Mouse (Mus musculus) midbrain, embryonic 14.5 days (tissue): Measurements from ENCODE around the gene Slc45a1. TPM values are rescaled to one million over a fixed set of nuclear protein-coding genes. Genes with fewer than 3 reads are reported as not detected.
"Not testable (repeated sequence)": the region's sequence is repeated elsewhere in the genome, so short reads cannot be mapped to it uniquely, and the experiment has no call there.

ENCODE experiments used
- ATAC-seq: fragments of 200-750 bp; cut with Nextera tagmentation; 2 replicates; pipeline ENCODE4 v1.8.0; 2017; ENCODE audit warnings: moderate number of reproducible peaks, moderate library complexity; ENCODE audit not compliant: low FRiP score, low TSS enrichment
- DNase-seq: peaks from one replicate; pipeline ENCODE4 v3.0.0-alpha.2; 2015
- H3K27ac ChIP-seq: fragments of 300-500 bp; sonication (generic); replicated peaks from 2 replicates; pipeline ENCODE4 v1.5.1; 2014; ENCODE audit warnings: mild to moderate bottlenecking, low read depth, low read length, moderate library complexity
- H3K27me3 ChIP-seq: fragments of 300-500 bp; sonication (generic); 2 replicates; pipeline ENCODE4 v1.6.1; 2014; ENCODE audit warnings: low read length, control low read depth, mixed read lengths; ENCODE audit not compliant: control insufficient read depth, insufficient read depth
- H3K36me3 ChIP-seq: fragments of 300-500 bp; sonication (generic); 2 replicates; pipeline ENCODE4 v1.6.1; 2014; ENCODE audit warnings: low read length, control low read depth; ENCODE audit not compliant: control insufficient read depth, insufficient read depth
- H3K4me1 ChIP-seq: fragments of 300-500 bp; sonication (generic); 2 replicates; pipeline ENCODE4 v1.6.1; 2014; ENCODE audit warnings: mild to moderate bottlenecking, antibody characterized with exemption, low read length, control low read depth; ENCODE audit not compliant: control insufficient read depth, insufficient read depth
- H3K4me2 ChIP-seq: fragments of 300-500 bp; sonication (generic); 2 replicates; pipeline ENCODE4 v1.6.1; 2014; ENCODE audit warnings: mild to moderate bottlenecking, low read length, moderate library complexity
- H3K4me3 ChIP-seq: fragments of 300-500 bp; sonication (generic); replicated peaks from 2 replicates; pipeline ENCODE4 v1.5.1; 2014; ENCODE audit warnings: low read depth, low read length
- H3K9ac ChIP-seq: fragments of 300-500 bp; sonication (generic); replicated peaks from 2 replicates; pipeline ENCODE4 v1.6.1; 2014; ENCODE audit warnings: mild to moderate bottlenecking, low read length, moderate library complexity
- H3K9me3 ChIP-seq: fragments of 300-500 bp; sonication (generic); 2 replicates; pipeline ENCODE4 v1.6.1; 2016; ENCODE audit warnings: low read length, control low read depth, mixed read lengths; ENCODE audit not compliant: control insufficient read depth
- WGBS: fragments of 180-500 bp; shearing (Covaris S2); extraction: QIAGEN DNeasy Blood & Tissue Kit; methylation state at CpG from one replicate; pipeline ENCODE4 v1.1.7; 2014; 5-methylcytosine and 5-hydroxymethylcytosine counted together
- polyA plus RNA-seq: library from polyadenylated mRNA; unstranded; fragments of >200 nt; fragmentation: Nextera tagmentation; extraction: Ambion mirVana; gene quantifications from 2 replicates; pipeline ENCODE4 v1.2.1, GENCODE M21; 2014

The Slc45a1 gene
- polyA plus RNA-seq, 1 experiment from 2014 or later = 28.0 TPM

DNA sequence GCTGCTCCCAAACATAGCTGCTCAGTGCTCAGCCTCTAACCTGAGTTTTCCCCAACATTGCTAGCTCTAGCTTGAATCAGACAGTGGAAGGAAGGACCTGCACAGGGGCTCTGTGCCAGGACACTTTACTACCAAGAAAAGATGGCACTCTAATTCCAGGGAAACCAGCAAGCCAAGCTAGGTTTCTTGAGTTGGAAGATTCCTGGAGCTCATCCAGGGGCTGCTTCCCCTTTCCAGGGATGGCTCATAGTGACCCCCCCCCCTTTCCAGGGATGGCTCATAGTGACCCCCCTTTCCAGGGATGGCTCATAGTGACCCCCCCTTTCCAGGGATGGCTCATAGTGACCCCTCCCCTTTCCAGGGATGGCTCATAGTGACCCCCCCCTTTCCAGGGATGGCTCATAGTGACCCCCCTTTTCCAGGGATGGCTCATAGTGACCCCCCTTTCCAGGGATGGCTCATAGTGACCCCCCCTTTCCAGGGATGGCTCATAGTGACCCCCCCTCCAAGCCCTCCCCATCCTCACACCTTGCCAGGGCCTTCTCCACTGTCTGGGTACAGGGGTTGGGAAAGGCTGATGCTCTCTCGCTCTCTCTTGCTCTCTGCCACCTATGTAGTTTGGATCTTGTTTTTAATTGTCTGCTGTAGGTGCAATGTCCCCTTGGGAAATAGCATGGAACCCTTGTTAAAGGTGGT, 48.5 kb downstream of the Slc45a1 start:
- Histone ChIP-seq H3K27me3 (no peaks in the 10 kb centered on the region), H3K9me3 (no peaks in the 10 kb centered on the region), H3K27ac (0 out of 2 replicates have a peak overlapping the region, but pooled peaks have one; percentile 8), H3K36me3 (no peaks in the 10 kb centered on the region), H3K4me2 (no peak overlapping the region), H3K4me3 (no peak overlapping the region), H3K9ac (no peak overlapping the region), H3K4me1 (peaks cover 36% of the 10 kb centered on the region)
- 95% methylated on average over 1 of the region's 1 CpGs for WGBS
- DNase-seq (no peak), ATAC-seq (no peak)

DNA sequence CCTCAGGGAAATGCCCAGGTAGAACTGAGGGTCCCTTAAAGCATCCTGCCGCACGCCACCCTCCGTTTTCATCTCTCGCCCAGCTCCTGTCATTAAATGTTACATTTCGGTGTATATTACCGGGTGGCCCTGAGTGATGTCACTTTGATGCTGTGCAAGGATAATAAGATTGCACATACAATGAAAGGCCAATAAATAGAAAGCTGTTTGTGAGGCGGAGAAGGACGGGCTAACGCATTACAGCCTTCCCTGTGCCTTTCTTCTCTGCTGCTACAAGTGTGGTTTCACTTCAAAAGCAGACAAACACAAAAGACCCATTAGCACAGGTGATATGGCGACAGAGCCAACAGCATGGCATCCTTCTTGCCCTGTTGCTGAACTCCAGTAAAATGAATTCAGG, 50.5 kb downstream of the Slc45a1 start:
- Histone ChIP-seq H3K4me2 (no peak overlapping the region; the same call in 1 of the 2 replicates), H3K9me3 (no peaks in the 10 kb centered on the region), H3K36me3 (no peaks in the 10 kb centered on the region), H3K27ac (peak overlapping the region; percentile 67), H3K27me3 (no peaks in the 10 kb centered on the region), H3K4me3 (no peak overlapping the region), H3K4me1 (peaks cover 22% of the 10 kb centered on the region), H3K9ac (no peak overlapping the region)
- 62% methylated on average over 10 of the region's 10 CpGs for WGBS
- peak; percentile 36 for DNase-seq
- ATAC-seq = no peak

DNA sequence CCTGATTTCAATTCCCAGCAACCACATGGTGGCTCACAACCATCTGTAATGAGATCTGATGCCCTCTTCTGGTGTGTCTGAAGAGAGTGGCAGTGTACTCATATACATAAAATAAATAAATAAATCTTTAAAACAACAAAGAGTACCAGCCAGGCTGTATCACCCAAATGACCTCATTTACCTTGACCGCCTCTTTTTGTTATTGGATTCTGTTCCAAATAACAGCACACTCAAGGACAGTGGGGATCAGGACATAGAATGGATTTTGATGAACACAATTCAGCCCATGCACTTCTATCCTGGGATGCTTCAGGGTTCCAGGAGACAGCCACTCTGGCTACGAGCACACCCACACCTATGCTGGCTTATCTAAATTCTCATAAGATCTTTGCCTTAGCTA, 51.5 kb downstream of the Slc45a1 start:
- Histone ChIP-seq H3K27ac (peak overlapping the region; percentile 49; the same call in 1 of the 2 replicates), H3K4me1 (peaks cover 12% of the 10 kb centered on the region)
- not testable (repeated sequence) for ATAC-seq, H3K27me3 ChIP-seq, DNase-seq, H3K9me3 ChIP-seq, H3K4me2 ChIP-seq, H3K9ac ChIP-seq, H3K4me3 ChIP-seq, H3K36me3 ChIP-seq
- 91% methylated on average over 2 of the region's 2 CpGs for WGBS

DNA sequence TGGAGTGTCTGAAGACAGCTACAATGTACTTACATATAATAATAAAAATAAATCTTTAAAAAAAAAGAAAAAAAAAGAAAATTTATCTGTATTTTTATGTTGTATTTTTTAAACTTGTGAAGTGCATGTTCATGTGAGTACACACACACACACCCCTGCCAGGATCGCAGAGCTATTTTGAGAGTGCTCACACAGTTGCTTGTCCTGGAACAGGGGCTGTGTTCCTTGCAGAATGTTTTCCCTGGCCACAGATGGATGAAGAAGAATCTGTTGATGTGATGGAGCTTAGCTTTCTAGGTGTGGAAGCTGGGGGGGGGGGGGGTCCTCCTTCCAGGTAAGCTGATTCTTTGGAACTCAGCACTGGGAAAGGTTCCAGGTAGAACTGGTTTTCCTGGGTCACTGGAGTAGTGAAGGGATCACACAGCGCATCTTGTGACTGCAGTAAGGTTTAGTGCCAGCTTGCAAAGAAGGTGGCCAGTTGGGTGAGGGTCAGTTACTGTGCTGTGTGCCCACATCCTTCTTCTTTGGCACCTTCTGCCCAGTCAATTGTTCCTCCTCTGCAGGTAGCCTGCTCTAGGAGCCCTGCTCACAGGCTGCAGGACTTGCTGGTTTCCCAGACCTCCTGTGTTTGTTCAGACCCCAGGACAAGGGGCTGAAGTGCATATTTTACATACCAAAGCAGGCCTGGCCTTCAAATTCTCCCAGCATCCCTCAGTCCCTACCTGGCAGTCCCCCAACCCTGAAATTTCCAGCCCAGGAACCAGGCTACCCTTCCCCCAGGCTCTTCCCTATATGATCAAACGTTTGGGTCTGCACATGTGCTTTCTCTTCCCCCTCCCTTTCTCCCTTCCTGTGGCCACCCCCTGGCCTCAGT, 52.6 kb downstream of the Slc45a1 start:
- H3K4me1 ChIP-seq = peaks cover 6% of the 10 kb centered on the region
- H3K4me2 ChIP-seq = no peak overlapping the region
- no peaks in the 10 kb centered on the region for H3K9me3 ChIP-seq
- H3K27ac ChIP-seq = peak overlapping the region; percentile 26
- DNase-seq (no peak), ATAC-seq (no peak)
- H3K36me3 ChIP-seq = no peaks in the 10 kb centered on the region
- no peaks in the 10 kb centered on the region for H3K27me3 ChIP-seq
- no peak overlapping the region for H3K9ac ChIP-seq
- no peak overlapping the region for H3K4me3 ChIP-seq
- 72% methylated on average over 3 of the region's 3 CpGs for WGBS

DNA sequence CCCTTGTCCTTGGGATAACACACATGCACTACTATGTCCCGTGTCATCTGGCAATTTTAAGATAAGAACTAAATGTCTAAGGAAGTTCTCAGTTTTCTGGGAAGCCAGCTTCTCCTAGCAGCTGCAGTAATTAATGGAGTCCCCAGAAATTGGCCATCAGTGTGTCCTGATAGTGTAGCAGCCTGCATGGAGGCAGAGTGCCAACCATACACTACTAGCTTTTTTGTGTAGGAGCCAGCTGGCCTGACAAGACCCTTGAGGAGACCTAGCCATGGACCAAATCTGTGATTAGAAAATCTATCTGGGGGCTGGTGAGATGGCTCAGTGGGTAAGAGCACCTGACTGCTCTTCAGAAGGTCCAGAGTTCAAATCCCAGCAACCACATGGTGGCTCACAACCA, 53.3 kb downstream of the Slc45a1 start:
- Histone ChIP-seq H3K36me3 (no peaks in the 10 kb centered on the region), H3K4me3 (no peak overlapping the region), H3K4me2 (no peak overlapping the region), H3K9ac (no peak overlapping the region), H3K9me3 (no peaks in the 10 kb centered on the region), H3K27ac (no peak overlapping the region), H3K4me1 (peaks cover under 1% of the 10 kb centered on the region; the same call in 1 of the 2 replicates), H3K27me3 (no peaks in the 10 kb centered on the region)
- ATAC-seq (no peak), DNase-seq (no peak)
- WGBS = 80% methylated on average over 1 of the region's 1 CpGs

DNA sequence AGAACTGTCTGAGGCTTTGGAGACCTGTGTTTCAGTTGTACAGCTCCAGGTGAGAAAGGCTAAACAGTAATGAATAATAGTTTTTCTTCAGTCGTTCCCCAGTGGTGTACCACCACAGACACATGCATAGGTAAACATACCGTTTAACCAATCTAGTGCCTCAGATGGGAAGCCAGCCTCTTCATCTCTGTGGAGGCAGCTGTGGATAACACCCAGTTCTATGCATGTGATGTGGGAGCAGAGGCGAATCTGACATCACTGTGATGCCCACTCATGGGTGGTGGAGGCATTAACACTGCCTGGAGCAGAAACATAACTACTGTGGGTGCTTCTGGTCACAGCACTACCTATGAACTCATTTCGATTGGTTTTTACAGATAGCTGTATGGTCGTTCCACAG, 56.0 kb downstream of the Slc45a1 start:
- no peaks in the 10 kb centered on the region for H3K36me3 ChIP-seq
- no peak overlapping the region for H3K4me3 ChIP-seq
- H3K9me3 ChIP-seq = no peaks in the 10 kb centered on the region
- ATAC-seq (no peak), DNase-seq (no peak)
- 0 out of 2 replicates have a peak, but pooled peaks cover 5% of the 10 kb centered on the region for H3K4me1 ChIP-seq
- no peak overlapping the region for H3K9ac ChIP-seq
- 92% methylated on average over 5 of the region's 5 CpGs for WGBS
- no peak overlapping the region for H3K4me2 ChIP-seq
- no peaks in the 10 kb centered on the region for H3K27me3 ChIP-seq
- H3K27ac ChIP-seq = no peak overlapping the region

DNA sequence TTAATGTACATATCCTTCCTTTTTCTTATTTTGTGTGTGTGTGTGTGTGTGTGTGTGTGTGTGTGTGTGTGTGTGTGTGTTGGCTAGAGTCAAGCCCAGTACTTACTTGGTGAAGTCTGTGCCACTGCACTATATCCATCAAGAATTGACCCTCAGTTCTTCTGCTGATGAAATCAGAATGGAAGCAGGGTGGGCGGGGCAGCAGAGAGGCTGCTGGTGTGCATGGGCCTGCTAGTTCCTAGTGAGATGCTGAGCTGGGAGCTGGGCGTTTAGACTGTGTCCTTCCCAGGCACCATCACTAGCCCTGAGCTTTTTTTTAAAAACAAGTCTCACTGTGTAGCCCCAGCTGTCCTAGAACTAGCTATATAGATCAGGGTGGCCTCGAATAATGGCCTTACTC, 56.9 kb downstream of the Slc45a1 start:
- H3K9me3 ChIP-seq = no peaks in the 10 kb centered on the region
- ATAC-seq = no peak
- H3K9ac ChIP-seq = no peak overlapping the region
- no peak overlapping the region for H3K4me2 ChIP-seq
- DNase-seq = no peak
- H3K4me3 ChIP-seq = no peak overlapping the region
- peaks cover 11% of the 10 kb centered on the region; the same call in 1 of the 2 replicates for H3K4me1 ChIP-seq
- no peak overlapping the region for H3K27ac ChIP-seq
- H3K36me3 ChIP-seq = no peaks in the 10 kb centered on the region
- 79% methylated on average over 3 of the region's 3 CpGs for WGBS
- no peaks in the 10 kb centered on the region for H3K27me3 ChIP-seq

DNA sequence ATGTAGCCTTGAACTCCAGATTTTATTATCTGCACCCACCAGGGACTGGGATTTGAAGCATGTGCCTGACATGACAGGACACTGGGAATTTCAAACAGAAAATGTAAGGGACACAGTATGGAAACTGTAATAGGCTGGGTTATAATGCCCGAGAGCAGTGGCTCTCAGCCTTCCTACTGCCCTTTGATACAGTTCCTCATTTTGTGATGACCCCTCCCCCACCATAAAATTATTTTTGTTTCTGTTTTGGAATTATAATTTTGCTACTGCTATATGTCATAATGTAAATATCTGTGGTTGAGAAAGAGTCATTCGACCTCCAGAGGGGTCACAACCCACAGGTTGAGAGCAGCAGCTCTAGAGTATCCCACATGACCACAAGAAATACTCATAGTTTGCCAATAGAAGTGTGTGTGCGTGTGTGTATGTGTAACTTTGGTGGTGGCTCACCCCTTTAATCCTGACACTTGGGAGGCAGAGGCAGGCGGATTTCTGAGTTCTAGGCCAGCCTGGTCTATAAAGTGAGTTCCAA, 57.6 kb downstream of the Slc45a1 start:
- ATAC-seq = no peak
- Histone ChIP-seq H3K4me2 (no peak overlapping the region), H3K4me1 (peaks cover 11% of the 10 kb centered on the region; the same call in 1 of the 2 replicates), H3K27ac (no peak overlapping the region), H3K27me3 (no peaks in the 10 kb centered on the region), H3K4me3 (no peak overlapping the region), H3K36me3 (no peaks in the 10 kb centered on the region), H3K9me3 (no peaks in the 10 kb centered on the region), H3K9ac (no peak overlapping the region)
- no peak for DNase-seq
- 95% methylated on average over 4 of the region's 4 CpGs for WGBS
